Mouse (Mus musculus) cerebellum, adult (tissue): ENCODE measurements around the gene Pgm5.
"Not testable (repeated sequence)": the region's sequence is repeated elsewhere in the genome, so short reads cannot be mapped to it uniquely, and the experiment has no call there.

Experiments used
- ATAC-seq: cut with Nextera tagmentation; 2 replicates; pipeline ENCODE4 v1.9.2; 2017; ENCODE audit warnings: mild to moderate bottlenecking, moderate library complexity, mixed read lengths; ENCODE audit not compliant: insufficient number of reproducible peaks, low FRiP score, low TSS enrichment

The Pgm5 gene

DNA sequence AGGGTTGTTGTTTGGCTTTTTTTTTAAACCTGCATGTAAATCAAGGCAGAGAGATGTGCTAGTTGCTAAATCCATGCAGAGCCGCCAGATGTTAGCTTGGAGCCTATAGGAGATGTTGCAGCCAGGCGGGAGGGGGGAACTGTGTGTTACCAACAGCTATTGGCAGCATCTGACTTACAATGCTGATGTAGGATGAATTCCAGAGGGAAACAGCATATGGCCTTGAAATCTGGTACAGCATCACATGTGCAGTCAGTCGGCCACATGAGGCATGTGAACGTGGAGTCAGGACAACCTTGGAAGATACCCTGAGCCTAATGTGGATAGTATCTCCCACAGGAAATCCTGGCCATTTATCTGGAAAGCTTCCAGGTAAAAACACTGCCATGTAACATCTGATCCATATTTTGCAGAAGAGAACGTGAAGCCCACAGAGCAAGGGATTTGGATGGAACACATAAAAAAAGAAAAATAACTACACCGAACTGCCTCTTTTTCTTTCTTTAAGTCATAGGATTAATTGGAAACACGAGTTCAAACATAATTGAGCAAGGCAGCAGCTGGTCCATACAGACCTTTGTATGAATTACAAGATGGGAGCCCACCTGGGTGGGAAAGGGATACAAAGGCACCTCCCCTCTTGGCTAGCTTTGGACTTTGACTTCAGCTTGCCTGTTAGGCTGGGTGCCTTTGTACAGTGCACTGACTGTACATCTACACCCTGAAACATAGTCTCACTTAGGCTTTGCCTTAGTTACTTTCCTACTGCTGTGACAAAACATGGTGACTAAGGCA is 145.2 kb downstream of the Pgm5 start:
- ATAC-seq = no peak

- ATAC-seq = no peak
These were observed 153.6 kb downstream of the Pgm5 start for GRCm38 (mm10) chr19:24708032-24708431.

DNA sequence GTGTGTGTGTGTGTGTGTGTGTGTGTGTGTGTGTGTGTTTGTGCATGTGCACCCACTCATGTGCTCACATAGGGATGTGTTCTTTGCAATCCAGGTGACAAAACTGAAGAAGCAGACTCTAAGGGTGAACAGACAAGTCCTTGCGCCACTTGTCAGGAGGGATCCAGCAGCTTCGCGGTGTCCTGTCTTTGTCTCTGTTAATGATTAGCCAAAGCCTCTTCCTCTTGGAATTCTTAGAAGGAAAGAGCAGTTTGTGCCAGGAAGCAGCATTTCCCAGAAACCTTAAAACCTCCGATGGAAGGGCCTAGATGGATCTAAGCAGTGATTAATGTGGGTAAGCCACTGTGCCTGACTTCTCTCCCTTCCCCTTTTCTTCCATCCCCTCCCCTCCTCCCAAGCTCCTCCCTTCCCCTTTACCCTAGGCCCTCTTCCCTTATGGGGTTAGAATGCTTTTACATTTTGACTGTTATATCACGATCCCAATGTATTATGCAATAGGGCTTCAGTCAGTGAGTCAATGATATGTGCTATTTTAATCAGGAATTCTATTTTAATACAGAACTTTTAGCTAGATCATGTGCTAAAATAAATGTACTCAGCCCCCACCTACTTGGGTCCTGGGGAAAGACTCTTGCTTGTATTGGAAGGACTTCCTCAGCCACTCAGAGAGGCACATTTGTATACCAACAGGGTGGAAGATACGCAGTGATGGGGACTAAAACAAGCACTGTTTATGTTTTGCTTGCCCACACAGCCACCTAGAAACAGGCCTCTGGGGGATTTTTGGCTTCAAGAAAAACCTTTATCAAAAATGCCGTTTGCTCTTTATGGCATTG is 154.4 kb downstream of the Pgm5 start:
- no peak for ATAC-seq

GRCm38 (mm10) chr19:24705395-24705794 is 156.3 kb downstream of the Pgm5 start:
- no peak for ATAC-seq

- ATAC-seq = no peak
These were observed 157.3 kb downstream of the Pgm5 start for GRCm38 (mm10) chr19:24704326-24704725.

GRCm38 (mm10) chr19:24703680-24704079 is 158.0 kb downstream of the Pgm5 start:
- ATAC-seq = no peak

DNA sequence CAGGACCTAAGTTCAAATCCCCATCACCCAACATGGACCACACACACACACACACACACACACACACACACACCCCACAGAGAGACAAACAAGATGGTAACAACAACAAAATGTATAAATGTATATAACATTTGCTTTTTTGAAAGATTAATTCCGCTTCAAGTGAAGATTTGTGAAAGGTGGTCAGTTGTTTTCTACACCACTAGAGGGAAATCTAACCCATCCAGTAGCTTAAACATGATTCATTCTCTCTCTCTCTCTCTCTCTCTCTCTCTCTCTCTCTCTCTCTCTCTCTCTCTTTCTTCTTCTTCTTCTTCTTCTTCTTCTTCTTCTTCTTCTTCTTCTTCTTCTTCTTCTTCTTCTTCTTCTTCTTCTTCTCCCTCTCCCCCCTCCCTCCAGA is 158.5 kb downstream of the Pgm5 start:
- ATAC-seq = not testable (repeated sequence)

GRCm38 (mm10) chr19:24701716-24702115 is 159.9 kb downstream of the Pgm5 start:
- ATAC-seq = no peak

GRCm38 (mm10) chr19:24700664-24701063 is 161.0 kb downstream of the Pgm5 start:
- ATAC-seq = no peak

- ATAC-seq = no peak
These were observed 161.7 kb downstream of the Pgm5 start for GRCm38 (mm10) chr19:24699910-24700309.

GRCm38 (mm10) chr19:24699196-24699595 is 162.5 kb downstream of the Pgm5 start:
- no peak for ATAC-seq

GRCm38 (mm10) chr19:24698651-24699050 is 163.0 kb downstream of the Pgm5 start:
- no peak for ATAC-seq

- ATAC-seq = no peak
These were observed 163.7 kb downstream of the Pgm5 start for GRCm38 (mm10) chr19:24697946-24698345.

- no peak for ATAC-seq
These were observed 169.0 kb downstream of the Pgm5 start for GRCm38 (mm10) chr19:24692691-24693090.

- no peak for ATAC-seq
These were observed 172.1 kb downstream of the Pgm5 start for GRCm38 (mm10) chr19:24689531-24689930.

DNA sequence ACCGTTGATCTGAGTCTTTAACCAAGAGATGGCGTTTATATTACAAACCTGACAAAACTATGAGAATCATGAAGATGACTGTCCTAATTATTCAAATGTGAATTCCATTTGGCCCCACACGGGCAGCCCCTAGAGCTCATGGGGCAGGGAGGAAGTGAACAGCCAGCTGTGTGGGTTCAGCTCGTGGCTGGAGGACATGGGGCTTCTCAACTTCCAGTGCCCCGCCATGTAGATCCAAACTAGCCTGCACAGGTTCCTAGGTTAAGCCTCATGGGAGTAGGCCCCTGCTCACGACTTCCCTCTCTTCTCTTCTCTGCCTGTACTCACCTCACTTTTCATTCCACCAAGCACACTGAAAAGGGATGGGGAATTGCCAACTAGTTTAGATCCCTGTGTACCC is 173.3 kb downstream of the Pgm5 start:
- ATAC-seq = no peak

DNA sequence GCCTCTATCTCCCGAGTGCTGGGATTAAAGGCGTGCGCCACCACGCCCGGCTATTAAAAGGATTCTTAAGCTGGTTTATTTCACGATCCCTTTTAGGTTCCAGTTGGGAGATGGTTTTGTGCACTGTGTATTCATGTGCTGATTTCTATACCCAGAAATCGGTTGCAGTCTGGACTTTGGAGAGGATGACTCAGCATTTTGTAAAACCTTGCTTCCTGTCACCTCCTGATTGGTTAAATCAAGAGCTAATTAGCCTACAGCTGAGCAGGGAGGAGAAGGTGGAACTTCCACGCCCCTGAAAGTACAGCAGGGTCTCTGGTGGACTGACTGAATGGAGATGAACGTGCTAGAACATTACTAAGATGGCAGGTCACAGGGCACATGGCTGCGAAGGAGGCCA is 175.2 kb downstream of the Pgm5 start:
- ATAC-seq = no peak

DNA sequence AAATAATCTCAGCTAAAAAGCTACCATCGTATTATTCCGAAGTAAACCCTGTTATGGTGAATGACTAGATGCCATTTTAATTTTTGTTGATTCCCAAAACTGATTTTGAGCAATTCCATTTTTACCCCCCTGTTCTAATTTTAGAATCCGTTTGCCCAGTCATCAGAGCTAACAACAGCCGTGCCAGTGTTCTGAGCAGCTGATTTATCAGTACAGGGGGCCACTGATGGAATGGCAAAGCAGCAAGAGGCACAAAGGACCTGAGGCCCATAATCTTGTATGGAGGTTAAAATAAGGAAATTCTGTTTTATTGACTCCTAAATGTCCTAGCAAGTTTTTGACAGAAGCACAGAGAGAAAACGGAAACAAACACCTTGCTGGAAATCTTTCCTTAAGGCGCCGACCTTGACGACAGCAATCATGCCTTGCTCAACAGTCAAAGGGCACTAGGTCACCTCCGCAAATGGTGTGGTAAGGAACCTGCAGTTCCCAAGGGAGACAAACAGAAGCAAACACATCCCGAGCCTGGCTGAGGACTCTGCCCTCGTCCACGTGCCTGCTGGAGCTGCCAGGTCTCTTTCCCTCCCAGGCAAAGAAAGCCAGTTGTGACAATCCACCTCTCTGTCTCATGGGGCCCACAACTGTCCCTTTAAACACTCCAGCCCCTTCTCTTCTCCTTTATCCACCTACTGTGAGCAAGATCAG is 178.5 kb downstream of the Pgm5 start:
- no peak for ATAC-seq

- no peak for ATAC-seq
These were observed 184.2 kb downstream of the Pgm5 start for GRCm38 (mm10) chr19:24677242-24677984.

DNA sequence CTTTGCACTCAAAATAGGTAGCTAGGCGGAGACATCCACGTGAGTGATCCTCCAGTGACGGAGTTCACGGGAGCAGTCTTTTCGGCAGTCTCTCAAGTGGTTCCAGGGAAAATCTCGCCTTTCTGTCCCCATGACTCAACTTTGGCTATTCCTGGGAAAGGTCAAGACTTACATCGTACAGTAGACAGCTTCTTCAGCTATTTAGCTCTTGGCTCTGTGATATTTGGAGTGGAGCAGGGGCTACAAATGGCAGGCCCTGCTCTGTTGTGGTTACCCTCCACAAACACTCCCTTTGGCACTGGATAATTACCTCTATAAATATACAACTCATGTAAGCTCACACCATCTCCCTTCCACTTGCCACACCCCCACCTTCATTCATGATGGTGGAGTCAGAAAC is 185.2 kb downstream of the Pgm5 start:
- no peak for ATAC-seq
